Mouse (Mus musculus) left cerebral cortex, adult 6 months (tissue): Measurements from ENCODE around the gene Mbl2. TPM values are rescaled to one million over a fixed set of nuclear protein-coding genes. Genes with fewer than 3 reads are reported as not detected.

Experiments used
- long read RNA-seq, 2 experiments: library from polyadenylated mRNA; unstranded; transcript quantifications; one replicate each; pipeline ENCODE4 v2.0.0; 2019 to 2020
- polyA plus RNA-seq: library from polyadenylated mRNA; unstranded; fragments of <200 nt; fragmentation: Nextera tagmentation; gene quantifications from 2 replicates; pipeline ENCODE4 v1.2.3, GENCODE M21; 2021

The Mbl2 gene
- 0.10 TPM in 1 of 2 replicates, not detected in the other for polyA plus RNA-seq
- long read RNA-seq, experiment 1 = 0 reads
- long read RNA-seq, experiment 2 = 0 reads

GRCm38 (mm10) chr19:30232691-30233090 lies at the start of gene Mbl2:
Gene Mbl2, plus strand, starts transcription at chr19:30232942.

Other genes with a start within 250 kb of the Mbl2 start
- not detected in 2 replicates for gene Trpd52l3, start 229.2 kb upstream of the Mbl2 start, polyA plus RNA-seq
- 7.6 and 13.9 TPM in 2 replicates for gene Uhrf2, start 202.4 kb upstream of the Mbl2 start, polyA plus RNA-seq
- 4.0 and 16.6 TPM in 2 replicates for gene Gldc, start 57.5 kb upstream of the Mbl2 start, polyA plus RNA-seq